In the genomic region with DNA sequence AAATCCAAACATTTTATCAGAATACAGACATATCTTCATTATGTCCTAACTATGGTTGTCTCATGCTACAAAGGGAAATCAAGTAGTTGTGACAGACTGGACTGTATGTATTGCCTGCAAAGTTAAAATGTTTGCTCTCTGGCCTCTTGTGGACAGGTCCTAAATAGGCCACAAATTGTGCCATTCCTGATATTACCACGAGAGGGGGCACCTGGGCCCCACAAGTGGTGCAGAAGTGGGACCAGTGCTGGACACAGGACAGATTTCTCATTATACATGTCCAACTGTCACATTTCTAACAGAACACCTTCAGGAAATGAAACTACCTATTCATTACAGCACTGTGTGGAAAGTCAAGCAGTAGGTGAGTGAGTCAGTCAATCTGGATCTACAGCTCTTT, we compare ENCODE assay signal across 9 mouse cellular contexts. TPM values are rescaled to one million over a fixed set of nuclear protein-coding genes. Genes with fewer than 3 reads are reported as not detected.
DNase-seq lines count a peak whose midpoint lies in the region; ATAC-seq lines count a peak whose summit lies in the region.
"Had no signal": no experiment of that assay in that cellular context is flagged by ENCODE, and none has a peak within 500 bp of the region (broad histone marks: within the 10 kb centered on the region; RNA-seq: fewer than 3 reads in every experiment).

No protein-coding gene starts in this region.

- no peaks in the 10 kb centered on the region for H3K27me3 ChIP-seq in splenic B cell, adult 2 months (ENCODE audit: control insufficient read depth, insufficient read depth, low read length, poor library complexity, severe bottlenecking)
- H3K27me3 ChIP-seq: neural tube, embryonic 12.5 days had no signal

- ATAC-seq in cerebellum, adult (ENCODE audit: insufficient number of reproducible peaks, low FRiP score, low TSS enrichment) = no peak

- peaks cover 5% of the 10 kb centered on the region; the same call in 1 of the 2 replicates for H3K36me3 ChIP-seq in splenic B cell, adult 2 months (ENCODE audit: control insufficient read depth, insufficient read depth, low read length, poor library complexity, severe bottlenecking)

- DNase-seq in cerebellum, adult 11 months = peak; percentile 52
- DNase-seq in right cerebral cortex, postnatal 4 days = peak; percentile 44
- DNase-seq in right cerebral cortex, postnatal 36 days (ENCODE audit: low spot score in 2 of 2) = no peak
- peak; percentile 43 to 64 for DNase-seq in cerebellum, postnatal 4 days (ENCODE audit: low spot score in 2 of 2)
- DNase-seq in heart, postnatal 4 days = peak; percentile 81
- DNase-seq in lung, postnatal 14 days = peak; percentile 73
- peak; percentile 77 for DNase-seq in splenic B cell, adult 2 months (ENCODE audit: low read depth, low spot score)

RNA-seq across cellular contexts. Expression of a gene that starts 5.1 kb away (rescaled TPM):
- 1 to 10 TPM; 6.7 to 7.2 TPM for total RNA-seq in heart, postnatal 4 days (2021)

RNA-seq across cellular contexts. Expression of a gene that starts 8.6 kb away (rescaled TPM):
- total RNA-seq in heart, postnatal 4 days (2021) = under 1 TPM in 1 of 2 experiments, not detected in 1; 0.56 TPM

RNA-seq across cellular contexts. Expression of a gene that starts 43.3 kb away (rescaled TPM):
- total RNA-seq in heart, postnatal 4 days (2021) = 10 to 100 TPM; 19.2 to 19.9 TPM

Comparison
In these comparisons a context has a peak if more than half of its experiments do, and no peak if none do; other contexts are left out.
1. DNase-seq: peak in cerebellum, adult 11 months (single experiment), right cerebral cortex, postnatal 4 days (single experiment), cerebellum, postnatal 4 days (2 of 2), heart, postnatal 4 days (single experiment), lung, postnatal 14 days (single experiment) and splenic B cell, adult 2 months (single experiment); none in right cerebral cortex, postnatal 36 days (0 of 2).